Mouse (Mus musculus): ENCODE data around the gene Mtfmt.

DNA sequence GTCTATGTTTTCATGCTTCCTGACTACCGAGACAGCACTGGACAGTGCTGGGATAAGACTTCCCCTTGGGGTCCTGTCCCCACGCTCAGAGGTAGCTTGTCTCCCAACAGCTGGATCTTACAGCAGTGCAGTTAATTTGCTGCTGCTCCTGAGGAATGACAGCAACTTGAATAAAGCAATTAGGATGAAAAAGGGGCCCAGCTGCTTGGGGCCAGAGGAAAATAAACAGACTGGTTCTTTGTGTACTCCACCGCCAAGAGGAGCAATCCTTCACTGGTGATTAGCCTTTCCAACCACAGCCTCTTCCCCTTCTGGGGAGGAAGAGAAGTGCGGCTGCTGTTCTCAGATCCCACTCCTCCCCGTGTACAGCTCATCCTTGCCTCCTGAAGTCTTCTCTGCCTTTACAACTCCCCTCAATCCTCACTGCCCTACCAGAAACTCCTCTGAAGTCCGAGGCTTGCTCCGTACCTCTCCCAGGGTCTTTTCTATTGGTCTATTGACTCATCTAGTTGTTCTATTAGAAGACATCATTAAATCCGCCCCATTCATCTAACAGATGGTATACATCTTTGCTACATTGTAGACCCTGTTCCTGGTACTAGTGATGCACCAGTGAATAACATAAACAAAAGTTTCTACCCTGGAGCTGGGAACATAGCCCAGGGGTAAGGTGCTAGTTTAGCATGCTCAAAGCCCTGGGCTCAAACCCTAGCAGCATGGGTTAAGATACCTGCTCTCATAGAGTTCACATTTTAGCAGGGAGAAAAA, 49.0 kb upstream of the Mtfmt start:
- TF ChIP-seq CTCF (IDR thresholded peaks at IDR 0.05; ENCODE audit: insufficient read depth, low read length): 0 out of 2 replicates have a peak, but pooled peaks have one; percentile 32
- no peak for TF ChIP-seq POLR2A (IDR thresholded peaks at IDR 0.05; ENCODE audit: borderline replicate concordance, extremely low read depth, low read depth, low read length)
